Mouse (Mus musculus) embryonic facial prominence, embryonic 11.5 days (tissue): Measurements from ENCODE around the gene Igfbp6. TPM values are rescaled to one million over a fixed set of nuclear protein-coding genes. Genes with fewer than 3 reads are reported as not detected.

Source experiments
- ATAC-seq: fragments of 200-750 bp; cut with Nextera tagmentation; replicated peaks from 2 replicates; pipeline ENCODE4 v1.8.0; 2017; ENCODE audit warnings: low read depth; ENCODE audit not compliant: insufficient number of reproducible peaks, low FRiP score, low TSS enrichment
- DNase-seq: peaks from one replicate; pipeline ENCODE4 v3.0.0-alpha.2; 2015; ENCODE audit warnings: low spot score
- H3K27ac ChIP-seq: fragments of 300-500 bp; sonication (generic); replicated peaks from 2 replicates; pipeline ENCODE4 v1.5.1; 2014; ENCODE audit warnings: mild to moderate bottlenecking, low read depth, low read length, control low read depth
- H3K27me3 ChIP-seq: fragments of 300-500 bp; sonication (generic); 2 replicates; pipeline ENCODE4 v1.6.1; 2014; ENCODE audit warnings: mild to moderate bottlenecking, low read length, moderate library complexity, mixed read lengths; ENCODE audit not compliant: control insufficient read depth, insufficient read depth
- H3K36me3 ChIP-seq: fragments of 300-500 bp; sonication (generic); replicated peaks from 2 replicates; pipeline ENCODE4 v1.6.1; 2014; ENCODE audit warnings: low read depth, mild to moderate bottlenecking, low read length, moderate library complexity, mixed read lengths; ENCODE audit not compliant: control insufficient read depth, insufficient read depth
- H3K4me1 ChIP-seq: fragments of 300-500 bp; sonication (generic); 2 replicates; pipeline ENCODE4 v1.6.1; 2014; ENCODE audit warnings: low read length, mixed read lengths; ENCODE audit not compliant: control insufficient read depth, insufficient read depth
- H3K4me2 ChIP-seq: fragments of 300-500 bp; sonication (generic); 2 replicates; pipeline ENCODE4 v1.6.1; 2014; ENCODE audit warnings: low read depth, mild to moderate bottlenecking, control low read depth, low read length, moderate library complexity
- H3K4me3 ChIP-seq: fragments of 300-500 bp; sonication (generic); 2 replicates; pipeline ENCODE4 v1.5.1; 2014; ENCODE audit warnings: low read depth, low read length, control low read depth
- H3K9ac ChIP-seq: fragments of 300-500 bp; sonication (generic); replicated peaks from 2 replicates; pipeline ENCODE4 v1.6.1; 2014; ENCODE audit warnings: mild to moderate bottlenecking, control low read depth, low read length
- H3K9me3 ChIP-seq: fragments of 300-500 bp; sonication (generic); replicated peaks from 2 replicates; pipeline ENCODE4 v1.6.1; 2016; ENCODE audit warnings: mild to moderate bottlenecking, low read length, inconsistent platforms, mixed read lengths; ENCODE audit not compliant: control insufficient read depth
- WGBS: fragments of 180-500 bp; shearing (Covaris S2); extraction: QIAGEN DNeasy Blood & Tissue Kit; methylation state at CpG from one replicate; pipeline ENCODE4 v1.1.7; 2014; 5-methylcytosine and 5-hydroxymethylcytosine counted together
- polyA plus RNA-seq: library from polyadenylated mRNA; unstranded; fragments of >200 nt; fragmentation: Nextera tagmentation; extraction: Ambion mirVana; gene quantifications from 2 replicates; pipeline ENCODE4 v1.2.1, GENCODE M21; 2014

Igfbp6 gene
- polyA plus RNA-seq, 1 experiment from 2014 or later, result not detected

- H3K4me2 ChIP-seq, result no peak overlapping the region
- no peaks in the 10 kb centered on the region for H3K4me1 ChIP-seq
- H3K27me3 ChIP-seq, result no peaks in the 10 kb centered on the region
- H3K36me3 ChIP-seq, result peaks cover 4% of the 10 kb centered on the region
- no peak for ATAC-seq
- H3K4me3 ChIP-seq, result no peak overlapping the region
- no peaks in the 10 kb centered on the region for H3K9me3 ChIP-seq
- H3K9ac ChIP-seq, result no peak overlapping the region; the same call in 1 of the 2 replicates
- 55% methylated on average over 19 of the region's 19 CpGs for WGBS
- no peak overlapping the region for H3K27ac ChIP-seq
- DNase-seq, result peak; percentile 38
Observed at GRCm38 (mm10) chr15:102117461-102118443, 26.4 kb upstream of the Igfbp6 start.

DNA sequence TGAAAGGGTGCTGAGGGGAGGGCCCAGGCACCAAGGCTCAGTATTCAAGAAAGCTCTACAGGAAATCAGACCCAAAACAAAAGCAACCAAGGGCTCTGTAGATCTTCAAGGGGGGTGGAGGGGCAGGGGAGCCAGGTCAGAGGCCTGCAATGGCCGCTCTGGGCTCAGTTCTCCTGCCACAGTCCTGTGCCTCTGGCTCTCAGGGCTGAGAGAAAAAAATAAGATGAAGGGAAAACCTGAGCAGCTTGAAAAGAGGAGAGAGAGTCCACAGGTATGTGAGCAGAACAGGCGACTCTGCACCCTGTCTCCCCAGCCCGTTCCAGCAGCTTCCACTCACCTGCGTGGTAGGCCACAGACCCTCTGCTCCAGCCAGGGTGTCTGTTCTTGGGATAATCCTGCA, 25.6 kb upstream of the Igfbp6 start:
- H3K9me3 ChIP-seq, result no peaks in the 10 kb centered on the region
- no peak for ATAC-seq
- no peak overlapping the region for H3K27ac ChIP-seq
- H3K36me3 ChIP-seq, result peaks cover 4% of the 10 kb centered on the region
- H3K27me3 ChIP-seq, result no peaks in the 10 kb centered on the region
- no peak overlapping the region; the same call in 1 of the 2 replicates for H3K9ac ChIP-seq
- no peak overlapping the region for H3K4me2 ChIP-seq
- 78% methylated on average over 4 of the region's 4 CpGs for WGBS
- H3K4me3 ChIP-seq, result no peak overlapping the region
- no peak for DNase-seq
- H3K4me1 ChIP-seq, result no peaks in the 10 kb centered on the region

GRCm38 (mm10) chr15:102119121-102119830, 24.9 kb upstream of the Igfbp6 start:
- DNase-seq (no peak), ATAC-seq (no peak)
- Histone ChIP-seq H3K27ac (no peak overlapping the region), H3K9me3 (no peaks in the 10 kb centered on the region), H3K4me2 (no peak overlapping the region), H3K9ac (no peak overlapping the region), H3K36me3 (peaks cover 4% of the 10 kb centered on the region), H3K4me3 (no peak overlapping the region), H3K4me1 (no peaks in the 10 kb centered on the region), H3K27me3 (no peaks in the 10 kb centered on the region)
- 69% methylated on average over 8 of the region's 8 CpGs for WGBS

GRCm38 (mm10) chr15:102119831-102120170, 24.4 kb upstream of the Igfbp6 start:
- H3K4me3 ChIP-seq, result no peak overlapping the region
- H3K36me3 ChIP-seq, result peaks cover 4% of the 10 kb centered on the region
- no peak for ATAC-seq
- H3K27me3 ChIP-seq, result no peaks in the 10 kb centered on the region
- no peak overlapping the region for H3K27ac ChIP-seq
- no peak overlapping the region for H3K9ac ChIP-seq
- no peak for DNase-seq
- no peak overlapping the region for H3K4me2 ChIP-seq
- 60% methylated on average over 2 of the region's 2 CpGs for WGBS
- no peaks in the 10 kb centered on the region for H3K9me3 ChIP-seq
- H3K4me1 ChIP-seq, result no peaks in the 10 kb centered on the region

GRCm38 (mm10) chr15:102120530-102120929, 23.6 kb upstream of the Igfbp6 start:
- 92% methylated on average over 5 of the region's 5 CpGs for WGBS
- ATAC-seq (no peak), DNase-seq (no peak)
- H3K4me1 ChIP-seq, result no peaks in the 10 kb centered on the region
- no peaks in the 10 kb centered on the region for H3K27me3 ChIP-seq
- no peak overlapping the region for H3K4me2 ChIP-seq
- H3K27ac ChIP-seq, result no peak overlapping the region
- no peak overlapping the region for H3K4me3 ChIP-seq
- peaks cover 8% of the 10 kb centered on the region for H3K36me3 ChIP-seq
- no peak overlapping the region for H3K9ac ChIP-seq
- no peaks in the 10 kb centered on the region for H3K9me3 ChIP-seq

DNA sequence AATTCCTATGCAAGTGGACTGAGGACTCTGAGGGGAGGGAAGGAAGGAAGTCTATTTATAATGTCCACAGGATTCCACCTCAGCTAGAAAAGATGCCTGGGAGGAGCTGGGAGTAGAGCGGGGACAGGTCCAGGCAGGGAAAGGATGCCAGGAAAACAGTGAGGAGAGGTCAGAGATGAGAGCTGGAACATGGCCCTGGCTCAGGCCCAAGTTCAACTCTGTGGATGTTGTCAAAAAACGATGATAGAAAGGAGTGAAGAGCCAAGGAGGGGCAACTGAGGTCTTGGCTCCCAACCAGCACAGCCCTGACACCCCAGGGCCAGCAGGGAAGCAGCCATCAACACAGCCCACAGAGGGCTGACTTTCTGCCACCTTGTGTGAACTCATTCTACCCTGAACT, 17.9 kb upstream of the Igfbp6 start:
- no peak for DNase-seq
- H3K9me3 ChIP-seq, result no peaks in the 10 kb centered on the region
- no peak overlapping the region for H3K9ac ChIP-seq
- no peak overlapping the region for H3K27ac ChIP-seq
- no peaks in the 10 kb centered on the region for H3K4me1 ChIP-seq
- no peak overlapping the region for H3K4me3 ChIP-seq
- H3K36me3 ChIP-seq, result peaks cover 8% of the 10 kb centered on the region
- no peaks in the 10 kb centered on the region for H3K27me3 ChIP-seq
- ATAC-seq, result no peak
- WGBS, result 75% methylated on average over 2 of the region's 2 CpGs
- no peak overlapping the region for H3K4me2 ChIP-seq

- ATAC-seq, result no peak
- no peaks in the 10 kb centered on the region for H3K27me3 ChIP-seq
- DNase-seq, result no peak
- no peak overlapping the region for H3K9ac ChIP-seq
- H3K9me3 ChIP-seq, result no peaks in the 10 kb centered on the region
- no peak overlapping the region for H3K4me2 ChIP-seq
- H3K4me1 ChIP-seq, result no peaks in the 10 kb centered on the region
- H3K27ac ChIP-seq, result no peak overlapping the region
- no peak overlapping the region for H3K4me3 ChIP-seq
- WGBS, result 93% methylated on average over 9 of the region's 9 CpGs
- no peaks in the 10 kb centered on the region; the same call in 1 of the 2 replicates for H3K36me3 ChIP-seq
Observed at GRCm38 (mm10) chr15:102133314-102133713, 10.8 kb upstream of the Igfbp6 start.

DNA sequence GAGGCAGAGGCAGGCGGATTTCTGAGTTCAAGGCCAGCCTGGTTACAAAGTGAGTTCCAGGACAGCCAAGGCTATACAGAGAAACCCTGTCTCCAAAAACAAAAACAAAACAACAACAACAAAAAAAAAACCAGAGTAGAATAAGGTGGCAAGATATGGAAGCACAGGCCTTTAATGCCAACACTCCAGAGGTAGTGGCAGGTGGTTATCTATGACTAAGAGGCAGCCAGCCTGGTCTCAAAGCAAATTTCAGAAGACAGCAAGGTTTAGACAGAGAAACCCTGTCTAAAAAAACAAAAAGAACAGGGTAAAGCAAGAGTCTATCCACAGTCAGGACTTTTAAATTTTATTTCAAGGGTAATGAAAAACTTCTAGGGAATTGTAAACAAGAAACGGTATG, 9.5 kb upstream of the Igfbp6 start:
- H3K36me3 ChIP-seq, result no peaks in the 10 kb centered on the region; the same call in 1 of the 2 replicates
- H3K27me3 ChIP-seq, result no peaks in the 10 kb centered on the region
- H3K4me2 ChIP-seq, result no peak overlapping the region
- no peak overlapping the region for H3K27ac ChIP-seq
- H3K4me3 ChIP-seq, result no peak overlapping the region
- DNase-seq, result no peak
- ATAC-seq, result no peak
- no peaks in the 10 kb centered on the region for H3K4me1 ChIP-seq
- no peaks in the 10 kb centered on the region for H3K9me3 ChIP-seq
- 90% methylated on average over 2 of the region's 2 CpGs for WGBS
- H3K9ac ChIP-seq, result no peak overlapping the region
